Mouse (Mus musculus): ENCODE results near the gene Acvr1b. TPM values are rescaled to one million over a fixed set of nuclear protein-coding genes. Genes with fewer than 3 reads are reported as not detected.

The Acvr1b gene
- 14.6 TPM for polyA plus RNA-seq (2014; fragmentation: Illumina TruSeq; extraction: RNeasy Lipid Tissue Mini Kit (QIAGEN cat#74804); ENCODE audit: insufficient read depth, low read depth, low replicate concordance)

GRCm38 (mm10) chr15:101173421-101174211 is at the start of gene Acvr1b:
Acvr1b (plus strand) TSS chr15:101174067.

GRCm38 (mm10) chr15:101128181-101129089 is 45.4 kb upstream of the Acvr1b start, which contains the start of gene Acvrl1:
Acvrl1 (plus strand) TSS chr15:101128522.

GRCm38 (mm10) chr15:101224006-101224906 is 50.4 kb downstream of the Acvr1b start, which contains the start of gene Grasp:
Grasp (plus strand) TSS chr15:101224188.

GRCm38 (mm10) chr15:101253886-101254795 is 80.3 kb downstream of the Acvr1b start, which contains the start of gene Nr4a1:
Nr4a1 (plus strand) TSS chr15:101254269.

Other genes with a start within 250 kb of the Acvr1b start
- gene Gm47841, start 126.7 kb upstream of the Acvr1b start, polyA plus RNA-seq (2014; fragmentation: Illumina TruSeq; extraction: RNeasy Lipid Tissue Mini Kit (QIAGEN cat#74804); ENCODE audit: insufficient read depth, low read depth, low replicate concordance): not detected
- 2.2 TPM for gene Fignl2, start 95.5 kb upstream of the Acvr1b start, polyA plus RNA-seq (2014; fragmentation: Illumina TruSeq; extraction: RNeasy Lipid Tissue Mini Kit (QIAGEN cat#74804); ENCODE audit: insufficient read depth, low read depth, low replicate concordance)
- not detected for gene Ankrd33, start 58.3 kb upstream of the Acvr1b start, polyA plus RNA-seq (2014; fragmentation: Illumina TruSeq; extraction: RNeasy Lipid Tissue Mini Kit (QIAGEN cat#74804); ENCODE audit: insufficient read depth, low read depth, low replicate concordance)
- gene Acvrl1, start 45.5 kb upstream of the Acvr1b start, polyA plus RNA-seq (2014; fragmentation: Illumina TruSeq; extraction: RNeasy Lipid Tissue Mini Kit (QIAGEN cat#74804); ENCODE audit: insufficient read depth, low read depth, low replicate concordance): 274 TPM
- gene Grasp, start 50.1 kb downstream of the Acvr1b start, polyA plus RNA-seq (2014; fragmentation: Illumina TruSeq; extraction: RNeasy Lipid Tissue Mini Kit (QIAGEN cat#74804); ENCODE audit: insufficient read depth, low read depth, low replicate concordance): 14.4 TPM
- gene Nr4a1, start 80.2 kb downstream of the Acvr1b start, polyA plus RNA-seq (2014; fragmentation: Illumina TruSeq; extraction: RNeasy Lipid Tissue Mini Kit (QIAGEN cat#74804); ENCODE audit: insufficient read depth, low read depth, low replicate concordance): 51.8 TPM
- gene Atg101, start 110.2 kb downstream of the Acvr1b start, polyA plus RNA-seq (2014; fragmentation: Illumina TruSeq; extraction: RNeasy Lipid Tissue Mini Kit (QIAGEN cat#74804); ENCODE audit: insufficient read depth, low read depth, low replicate concordance): 32.3 TPM
- gene 6030408B16Rik, start 119.1 kb downstream of the Acvr1b start, polyA plus RNA-seq (2014; fragmentation: Illumina TruSeq; extraction: RNeasy Lipid Tissue Mini Kit (QIAGEN cat#74804); ENCODE audit: insufficient read depth, low read depth, low replicate concordance): 16.6 TPM
- 65.9 TPM for gene Krt80, start 196.1 kb downstream of the Acvr1b start, polyA plus RNA-seq (2014; fragmentation: Illumina TruSeq; extraction: RNeasy Lipid Tissue Mini Kit (QIAGEN cat#74804); ENCODE audit: insufficient read depth, low read depth, low replicate concordance)
- gene Krt7, start 237.0 kb downstream of the Acvr1b start, polyA plus RNA-seq (2014; fragmentation: Illumina TruSeq; extraction: RNeasy Lipid Tissue Mini Kit (QIAGEN cat#74804); ENCODE audit: insufficient read depth, low read depth, low replicate concordance): 168 TPM

Measured in lung, adult 10 weeks (tissue).